Mouse (Mus musculus) kidney, embryonic 14.5 days (tissue): ENCODE measurements around the gene E4f1. TPM values are rescaled to one million over a fixed set of nuclear protein-coding genes. Genes with fewer than 3 reads are reported as not detected.
A peak's percentile ranks its signal among the peaks of the same experiment; 100 is the strongest.
"Not testable (repeated sequence)": the region's sequence is repeated elsewhere in the genome, so short reads cannot be mapped to it uniquely, and the experiment has no call there.

Experiments used
- ATAC-seq: fragments of 200-750 bp; cut with Nextera tagmentation; 2 replicates; pipeline ENCODE4 v1.8.0; 2017; ENCODE audit warnings: moderate number of reproducible peaks, mild to moderate bottlenecking, moderate TSS enrichment, moderate library complexity; ENCODE audit not compliant: low FRiP score, low TSS enrichment
- H3K27ac ChIP-seq: fragments of 300-500 bp; sonication (generic); 2 replicates; pipeline ENCODE4 v1.5.1; 2014; ENCODE audit warnings: low read depth, mild to moderate bottlenecking, low read length, moderate library complexity, mixed read lengths
- H3K27me3 ChIP-seq: fragments of 300-500 bp; sonication (generic); 2 replicates; pipeline ENCODE4 v1.6.1; 2014; ENCODE audit warnings: mild to moderate bottlenecking, low read length; ENCODE audit not compliant: control insufficient read depth, insufficient read depth
- H3K36me3 ChIP-seq: fragments of 300-500 bp; sonication (generic); 2 replicates; pipeline ENCODE4 v1.6.1; 2014; ENCODE audit warnings: low read length, mixed read lengths; ENCODE audit not compliant: control insufficient read depth, insufficient read depth
- H3K4me1 ChIP-seq: fragments of 300-500 bp; sonication (generic); 2 replicates; pipeline ENCODE4 v1.6.1; 2014; ENCODE audit warnings: low read length, mixed read lengths; ENCODE audit not compliant: control insufficient read depth, insufficient read depth
- H3K4me2 ChIP-seq: fragments of 300-500 bp; sonication (generic); replicated peaks from 2 replicates; pipeline ENCODE4 v1.6.1; 2014; ENCODE audit warnings: low read depth, mild to moderate bottlenecking, low read length
- H3K4me3 ChIP-seq: fragments of 300-500 bp; sonication (generic); 2 replicates; pipeline ENCODE4 v1.5.1; 2014; ENCODE audit warnings: mild to moderate bottlenecking, low read length
- H3K9ac ChIP-seq: fragments of 300-500 bp; sonication (generic); 2 replicates; pipeline ENCODE4 v1.6.1; 2014; ENCODE audit warnings: low read depth, mild to moderate bottlenecking, low read length, moderate library complexity
- H3K9me3 ChIP-seq: fragments of 300-500 bp; sonication (generic); 2 replicates; pipeline ENCODE4 v1.6.1; 2016; ENCODE audit warnings: low read length; ENCODE audit not compliant: control insufficient read depth
- WGBS: fragments of 180-500 bp; shearing (Covaris S2); extraction: QIAGEN DNeasy Blood & Tissue Kit; methylation state at CpG from one replicate; pipeline ENCODE4 v1.1.7; 2014; 5-methylcytosine and 5-hydroxymethylcytosine counted together
- polyA plus RNA-seq: library from polyadenylated mRNA; unstranded; fragments of >200 nt; fragmentation: Nextera tagmentation; extraction: Ambion mirVana; gene quantifications from 2 replicates; pipeline ENCODE4 v1.2.1, GENCODE M21; 2014

E4f1 gene
- polyA plus RNA-seq, 1 experiment from 2014 or later = 23.2 TPM

GRCm38 (mm10) chr17:24437016-24437415 lies 33.1 kb downstream of the E4f1 start:
- ATAC-seq = peak; percentile 61; the same call in 1 of the 2 replicates
- H3K4me3 ChIP-seq = no peak overlapping the region
- 77% methylated on average over 5 of the region's 5 CpGs for WGBS
- H3K36me3 ChIP-seq = peaks cover 55% of the 10 kb centered on the region
- H3K27ac ChIP-seq = no peak overlapping the region
- H3K4me1 ChIP-seq = no peaks in the 10 kb centered on the region
- H3K9me3 ChIP-seq = no peaks in the 10 kb centered on the region
- no peak overlapping the region for H3K4me2 ChIP-seq
- no peaks in the 10 kb centered on the region for H3K27me3 ChIP-seq
- no peak overlapping the region for H3K9ac ChIP-seq

GRCm38 (mm10) chr17:24429201-24429983 lies 40.7 kb downstream of the E4f1 start:
- Histone ChIP-seq H3K4me3 (no peak overlapping the region), H3K36me3 (peaks cover 15% of the 10 kb centered on the region), H3K27ac (no peak overlapping the region), H3K9ac (no peak overlapping the region), H3K9me3 (no peaks in the 10 kb centered on the region), H3K4me1 (0 out of 2 replicates have a peak, but pooled peaks cover 3% of the 10 kb centered on the region), H3K27me3 (no peaks in the 10 kb centered on the region), H3K4me2 (no peak overlapping the region)
- ATAC-seq = no peak
- WGBS = 80% methylated on average over 14 of the region's 14 CpGs

- Histone ChIP-seq H3K36me3 (peaks cover 34% of the 10 kb centered on the region), H3K9me3 (no peaks in the 10 kb centered on the region), H3K9ac (peak overlapping the region; percentile 87; the same call in 1 of the 2 replicates), H3K4me2 (peak overlapping the region; percentile 53), H3K27ac (peak overlapping the region; percentile 95; the same call in 1 of the 2 replicates), H3K4me3 (peak overlapping the region; percentile 77), H3K4me1 (0 out of 2 replicates have a peak, but pooled peaks cover 3% of the 10 kb centered on the region), H3K27me3 (no peaks in the 10 kb centered on the region)
- ATAC-seq = peak; percentile 18; the same call in 1 of the 2 replicates
- WGBS = 2% methylated on average over 8 of the region's 8 CpGs
Measured at GRCm38 (mm10) chr17:24427170-24427557, 42.9 kb downstream of the E4f1 start.

GRCm38 (mm10) chr17:24426471-24427169 lies 43.5 kb downstream of the E4f1 start, which contains the start of gene Eci1:
Eci1 (plus strand) TSS chr17:24426641.
- Histone ChIP-seq H3K36me3 (peaks cover 39% of the 10 kb centered on the region), H3K4me2 (peak within 1 kb of the TSS; percentile 53), H3K27me3 (no peaks in the 10 kb centered on the region), H3K4me1 (0 out of 2 replicates have a peak, but pooled peaks cover 3% of the 10 kb centered on the region), H3K9me3 (no peaks in the 10 kb centered on the region), H3K4me3 (peak within 1 kb of the TSS; percentile 77), H3K9ac (peak within 1 kb of the TSS; percentile 87), H3K27ac (peak within 1 kb of the TSS; percentile 95)
- WGBS = under 1% methylated on average over 47 of the region's 48 CpGs
- peak; percentile 99 for ATAC-seq

- 87% methylated on average over 7 of the region's 7 CpGs for WGBS
- 0 out of 2 replicates have a peak, but pooled peaks cover 3% of the 10 kb centered on the region for H3K4me1 ChIP-seq
- peak overlapping the region; percentile 77; the same call in 1 of the 2 replicates for H3K4me3 ChIP-seq
- no peak for ATAC-seq
- H3K4me2 ChIP-seq = no peak overlapping the region
- peaks cover 46% of the 10 kb centered on the region for H3K36me3 ChIP-seq
- no peak overlapping the region; the same call in 1 of the 2 replicates for H3K27ac ChIP-seq
- no peaks in the 10 kb centered on the region for H3K9me3 ChIP-seq
- no peak overlapping the region for H3K9ac ChIP-seq
- H3K27me3 ChIP-seq = no peaks in the 10 kb centered on the region
Measured at GRCm38 (mm10) chr17:24425905-24426304, 44.2 kb downstream of the E4f1 start.

GRCm38 (mm10) chr17:24425326-24425725 lies 44.8 kb downstream of the E4f1 start:
- not testable (repeated sequence) for H3K9me3 ChIP-seq, ATAC-seq, H3K27ac ChIP-seq, H3K4me3 ChIP-seq, H3K9ac ChIP-seq, H3K27me3 ChIP-seq, H3K4me1 ChIP-seq, H3K4me2 ChIP-seq
- WGBS = 97% methylated on average over 4 of the region's 8 CpGs
- peaks cover 52% of the 10 kb centered on the region for H3K36me3 ChIP-seq

- Histone ChIP-seq H3K4me1 (0 out of 2 replicates have a peak, but pooled peaks cover 3% of the 10 kb centered on the region), H3K27ac (no peak overlapping the region), H3K9ac (no peak overlapping the region), H3K4me3 (no peak overlapping the region), H3K4me2 (no peak overlapping the region), H3K9me3 (no peaks in the 10 kb centered on the region), H3K27me3 (no peaks in the 10 kb centered on the region), H3K36me3 (peaks cover 60% of the 10 kb centered on the region)
- no peak for ATAC-seq
- 94% methylated on average over 5 of the region's 5 CpGs for WGBS
Measured at GRCm38 (mm10) chr17:24424489-24424888, 45.6 kb downstream of the E4f1 start.

GRCm38 (mm10) chr17:24423114-24423513 lies 47.0 kb downstream of the E4f1 start:
- H3K27me3 ChIP-seq = no peaks in the 10 kb centered on the region
- H3K9ac ChIP-seq = no peak overlapping the region
- no peaks in the 10 kb centered on the region for H3K9me3 ChIP-seq
- H3K4me2 ChIP-seq = no peak overlapping the region
- ATAC-seq = no peak
- 0 out of 2 replicates have a peak, but pooled peaks cover 3% of the 10 kb centered on the region for H3K4me1 ChIP-seq
- H3K36me3 ChIP-seq = peaks cover 74% of the 10 kb centered on the region
- no peak overlapping the region for H3K27ac ChIP-seq
- 90% methylated on average over 4 of the region's 4 CpGs for WGBS
- no peak overlapping the region for H3K4me3 ChIP-seq
